Mouse (Mus musculus): ENCODE results near the gene Cdc16. TPM values are rescaled to one million over a fixed set of nuclear protein-coding genes. Genes with fewer than 3 reads are reported as not detected.

Cdc16 gene
- polyA plus RNA-seq, 1 experiment, result 69.9 TPM

- peaks cover 41% of the 10 kb centered on the region for H3K36me3 ChIP-seq (ENCODE audit: control insufficient read depth, insufficient read depth, low read length)
These were observed 36.2 kb downstream of the Cdc16 start for GRCm38 (mm10) chr8:13793746-13794101.

DNA sequence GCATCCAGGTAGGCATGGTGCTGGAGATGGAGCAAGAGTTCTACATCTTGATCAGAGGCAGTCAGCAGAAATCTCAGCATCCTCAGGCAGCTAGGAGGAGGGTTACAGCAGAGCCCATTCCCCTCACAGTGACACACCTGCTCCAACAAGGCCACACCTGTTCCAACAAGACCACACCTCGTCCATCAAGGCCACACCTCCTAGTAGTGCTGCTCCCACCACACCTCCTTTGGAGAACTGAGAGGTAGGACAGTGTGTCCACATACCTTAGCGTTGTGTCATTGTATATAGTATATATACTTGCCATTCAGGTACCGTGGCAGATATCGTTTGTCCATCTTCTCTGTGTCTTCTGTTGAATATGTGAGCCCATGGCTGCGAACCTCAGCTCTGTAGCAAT, 40.2 kb downstream of the Cdc16 start:
- Histone ChIP-seq H3K27me3 (ENCODE audit: control insufficient read depth, insufficient read depth, low read length) (no peaks in the 10 kb centered on the region), H3K36me3 (ENCODE audit: control insufficient read depth, insufficient read depth, low read length) (peaks cover 36% of the 10 kb centered on the region), H3K4me1 (replicated peaks; ENCODE audit: control insufficient read depth, insufficient read depth, low read length) (no peaks in the 10 kb centered on the region), H3K4me3 (ENCODE audit: control insufficient read depth, insufficient read depth, low read length) (no peak overlapping the region), H3K27ac (ENCODE audit: control insufficient read depth, insufficient read depth, low read length) (no peak overlapping the region)
- 97% methylated on average over 5 of the region's 5 CpGs for WGBS
- no peak for TF ChIP-seq CTCF (IDR thresholded peaks at IDR 0.05; ENCODE audit: borderline replicate concordance, control insufficient read depth, extremely low read depth, insufficient read depth, low read length, poor library complexity)
- TF ChIP-seq POLR2A (IDR thresholded peaks at IDR 0.05; ENCODE audit: control insufficient read depth, extremely low read depth, insufficient read depth, low read length, poor library complexity), result no peak
- DNase-seq, result no peak

More at GRCm38 (mm10) chr8:13793746-13794101, 36.2 kb downstream of the Cdc16 start:
- TF ChIP-seq CTCF (IDR thresholded peaks at IDR 0.05; ENCODE audit: borderline replicate concordance, control insufficient read depth, extremely low read depth, insufficient read depth, low read length, poor library complexity), result no peak
- TF ChIP-seq POLR2A (IDR thresholded peaks at IDR 0.05; ENCODE audit: control insufficient read depth, extremely low read depth, insufficient read depth, low read length, poor library complexity), result no peak
- Histone ChIP-seq H3K4me3 (ENCODE audit: control insufficient read depth, insufficient read depth, low read length) (no peak overlapping the region), H3K4me1 (replicated peaks; ENCODE audit: control insufficient read depth, insufficient read depth, low read length) (no peaks in the 10 kb centered on the region), H3K27me3 (ENCODE audit: control insufficient read depth, insufficient read depth, low read length) (no peaks in the 10 kb centered on the region), H3K27ac (ENCODE audit: control insufficient read depth, insufficient read depth, low read length) (no peak overlapping the region)
- WGBS, result 97% methylated on average over 11 of the region's 11 CpGs
- no peak for DNase-seq

GRCm38 (mm10) chr8:13799566-13799965, 42.1 kb downstream of the Cdc16 start:
- Histone ChIP-seq H3K4me1 (replicated peaks; ENCODE audit: control insufficient read depth, insufficient read depth, low read length) (no peaks in the 10 kb centered on the region), H3K36me3 (ENCODE audit: control insufficient read depth, insufficient read depth, low read length) (peaks cover 31% of the 10 kb centered on the region), H3K4me3 (ENCODE audit: control insufficient read depth, insufficient read depth, low read length) (no peak overlapping the region), H3K27me3 (ENCODE audit: control insufficient read depth, insufficient read depth, low read length) (no peaks in the 10 kb centered on the region), H3K27ac (ENCODE audit: control insufficient read depth, insufficient read depth, low read length) (no peak overlapping the region)
- WGBS, result 94% methylated on average over 5 of the region's 5 CpGs
- DNase-seq, result no peak
- no peak for TF ChIP-seq CTCF (IDR thresholded peaks at IDR 0.05; ENCODE audit: borderline replicate concordance, control insufficient read depth, extremely low read depth, insufficient read depth, low read length, poor library complexity)
- TF ChIP-seq POLR2A (IDR thresholded peaks at IDR 0.05; ENCODE audit: control insufficient read depth, extremely low read depth, insufficient read depth, low read length, poor library complexity), result no peak

- no peaks in the 10 kb centered on the region for H3K4me1 ChIP-seq (replicated peaks; ENCODE audit: control insufficient read depth, insufficient read depth, low read length)
- WGBS, result 77% methylated on average over 7 of the region's 7 CpGs
- TF ChIP-seq POLR2A (IDR thresholded peaks at IDR 0.05; ENCODE audit: control insufficient read depth, extremely low read depth, insufficient read depth, low read length, poor library complexity) (no peak), CTCF (IDR thresholded peaks at IDR 0.05; ENCODE audit: borderline replicate concordance, control insufficient read depth, extremely low read depth, insufficient read depth, low read length, poor library complexity) (no peak)
- no peak overlapping the region for H3K4me3 ChIP-seq (ENCODE audit: control insufficient read depth, insufficient read depth, low read length)
- no peak for DNase-seq
- H3K36me3 ChIP-seq (ENCODE audit: control insufficient read depth, insufficient read depth, low read length), result no peaks in the 10 kb centered on the region
- H3K27ac ChIP-seq (ENCODE audit: control insufficient read depth, insufficient read depth, low read length), result no peak overlapping the region
- H3K27me3 ChIP-seq (ENCODE audit: control insufficient read depth, insufficient read depth, low read length), result no peaks in the 10 kb centered on the region
These were observed 71.2 kb downstream of the Cdc16 start for GRCm38 (mm10) chr8:13828598-13829172.

Other genes starting within 250 kb of the Cdc16 start
- gene 1700029H14Rik, start 195.2 kb upstream of the Cdc16 start, polyA plus RNA-seq (2012; rRNA removed), result 0.18 and 0.30 TPM in 2 replicates
- 52.7 and 57.5 TPM in 2 replicates for gene Rasa3, start 80.1 kb upstream of the Cdc16 start, polyA plus RNA-seq (2012; rRNA removed)
- gene Cfap97d2, start 51.8 kb upstream of the Cdc16 start, polyA plus RNA-seq (2012; rRNA removed), result not detected in 2 replicates
- gene Upf3a, start 27.9 kb downstream of the Cdc16 start, polyA plus RNA-seq (2012; rRNA removed), result 13.3 and 13.5 TPM in 2 replicates
- gene AF366264, start 80.7 kb downstream of the Cdc16 start, polyA plus RNA-seq (2012; rRNA removed), result not detected in 2 replicates
- 21.4 and 26.6 TPM in 2 replicates for gene Champ1, start 112.0 kb downstream of the Cdc16 start, polyA plus RNA-seq (2012; rRNA removed)
- gene Coprs, start 132.6 kb downstream of the Cdc16 start, polyA plus RNA-seq (2012; rRNA removed), result 1.9 and 4.0 TPM in 2 replicates